Mouse (Mus musculus): Measurements from ENCODE around the gene 2610001J05Rik.

- no peak for TF ChIP-seq CTCF (IDR thresholded peaks at IDR 0.05; ENCODE audit: borderline replicate concordance, insufficient read depth, low read depth, low read length)
- no peak for TF ChIP-seq POLR2A (IDR thresholded peaks at IDR 0.05; ENCODE audit: borderline replicate concordance, insufficient read depth, low read length)
Measured at GRCm38 (mm10) chr6:13902941-13903627, 31.8 kb upstream of the 2610001J05Rik start.

Measured in cerebellum, adult 2 months (tissue).